Mouse (Mus musculus): ENCODE results near the gene Fabp3. TPM values are rescaled to one million over a fixed set of nuclear protein-coding genes. Genes with fewer than 3 reads are reported as not detected.

The Fabp3 gene
- polyA plus RNA-seq, 1 experiment = 44.6 TPM

- peak within 1 kb of the TSS; percentile 92 for H3K4me3 ChIP-seq (replicated peaks; ENCODE audit: control insufficient read depth, low read depth, low read length)
- no peaks in the 10 kb centered on the region; the same call in 1 of the 2 replicates for H3K4me1 ChIP-seq (ENCODE audit: control insufficient read depth, insufficient read depth, low read length)
- under 1% methylated on average over 49 of the region's 49 CpGs for WGBS
- TF ChIP-seq CTCF (IDR thresholded peaks at IDR 0.05; ENCODE audit: control insufficient read depth, insufficient read depth, low read length) (no peak), POLR2A (IDR thresholded peaks at IDR 0.05; ENCODE audit: borderline replicate concordance, control insufficient read depth, low read depth, low read length) (peak; percentile 82)
- H3K27ac ChIP-seq (ENCODE audit: control insufficient read depth, insufficient read depth, low read depth, low read length, poor library complexity) = peak within 1 kb of the TSS; percentile 62
These were observed 51.3 kb downstream of the Fabp3 start, which contains the start of the genes Zcchc17 and Snrnp40 for GRCm38 (mm10) chr4:130359486-130360237. TSS of gene Zcchc17 (minus strand) at chr4:130359943. TSS of gene Snrnp40 (plus strand) at chr4:130360132.

GRCm38 (mm10) chr4:130360238-130360590, 51.8 kb downstream of the Fabp3 start:
- Histone ChIP-seq H3K4me3 (replicated peaks; ENCODE audit: control insufficient read depth, low read depth, low read length) (peak overlapping the region; percentile 92), H3K27ac (ENCODE audit: control insufficient read depth, insufficient read depth, low read depth, low read length, poor library complexity) (peak overlapping the region; percentile 62), H3K4me1 (ENCODE audit: control insufficient read depth, insufficient read depth, low read length) (no peaks in the 10 kb centered on the region; the same call in 1 of the 2 replicates)
- no peak for TF ChIP-seq CTCF (IDR thresholded peaks at IDR 0.05; ENCODE audit: control insufficient read depth, insufficient read depth, low read length)
- TF ChIP-seq POLR2A (IDR thresholded peaks at IDR 0.05; ENCODE audit: borderline replicate concordance, control insufficient read depth, low read depth, low read length) = no peak
- WGBS = under 1% methylated on average over 19 of the region's 19 CpGs

Other genes starting within 250 kb of the Fabp3 start
- 23.1 and 32.6 TPM in 2 replicates for gene Pef1, start 206.0 kb upstream of the Fabp3 start, polyA plus RNA-seq (2011; ENCODE audit: insufficient read depth, insufficient read length, low replicate concordance, missing spikeins)
- not detected in 2 replicates for gene Hcrtr1, start 169.2 kb upstream of the Fabp3 start, polyA plus RNA-seq (2011; ENCODE audit: insufficient read depth, insufficient read length, low replicate concordance, missing spikeins)
- 29.5 and 51.1 TPM in 2 replicates for gene Tinagl1, start 133.5 kb upstream of the Fabp3 start, polyA plus RNA-seq (2011; ENCODE audit: insufficient read depth, insufficient read length, low replicate concordance, missing spikeins)
- gene Gm853, start 86.2 kb upstream of the Fabp3 start, polyA plus RNA-seq (2011; ENCODE audit: insufficient read depth, insufficient read length, low replicate concordance, missing spikeins) = not detected in 2 replicates
- gene Serinc2, start 29.4 kb upstream of the Fabp3 start, polyA plus RNA-seq (2011; ENCODE audit: insufficient read depth, insufficient read length, low replicate concordance, missing spikeins) = 0.52 TPM in 1 of 2 replicates, not detected in the other
- not detected in 2 replicates for gene Gm10570, start 79 bp downstream of the Fabp3 start, polyA plus RNA-seq (2011; ENCODE audit: insufficient read depth, insufficient read length, low replicate concordance, missing spikeins)
- gene Zcchc17, start 51.3 kb downstream of the Fabp3 start, polyA plus RNA-seq (2011; ENCODE audit: insufficient read depth, insufficient read length, low replicate concordance, missing spikeins) = 24.3 and 26.6 TPM in 2 replicates
- 28.8 and 35.6 TPM in 2 replicates for gene Snrnp40, start 51.5 kb downstream of the Fabp3 start, polyA plus RNA-seq (2011; ENCODE audit: insufficient read depth, insufficient read length, low replicate concordance, missing spikeins)